Mouse (Mus musculus) CH12.LX (cell line): ENCODE data around the gene Gzmd.
"Not testable (repeated sequence)": the region's sequence is repeated elsewhere in the genome, so short reads cannot be mapped to it uniquely, and the experiment has no call there.

ENCODE experiments used
- BHLHE40 ChIP-seq: IDR thresholded peaks from 2 replicates; pipeline ENCODE4 v1.6.1; 2011; ENCODE audit warnings: mild to moderate bottlenecking, low read depth, low read length, improper control_type of control experiment
- CHD2 ChIP-seq: IDR thresholded peaks from 2 replicates; pipeline ENCODE4 v1.6.1; 2011; ENCODE audit warnings: low read length, improper control_type of control experiment
- CTCF ChIP-seq, 2 experiments: IDR thresholded peaks in 1 of 2; conservative IDR thresholded peaks in 1 of 2; 2 replicates each; pipeline ENCODE4 v1.5.1; 2011 to 2012; ENCODE audit warnings: low read depth in 2 of 2, low read length in 2 of 2, improper control_type of control experiment in 1 of 2, inconsistent platforms in 1 of 2, mild to moderate bottlenecking in 1 of 2, moderate library complexity in 1 of 2
- MAFK ChIP-seq: IDR thresholded peaks from 2 replicates; pipeline ENCODE4 v1.6.1; 2011; ENCODE audit warnings: low read length, improper control_type of control experiment; ENCODE audit not compliant: insufficient replicate concordance
- MAZ ChIP-seq: IDR thresholded peaks from 2 replicates; pipeline ENCODE4 v1.6.1; 2012; ENCODE audit warnings: low read depth, mild to moderate bottlenecking, inconsistent platforms, low read length, improper control_type of control experiment, moderate library complexity
- MXI1 ChIP-seq: IDR thresholded peaks from 2 replicates; pipeline ENCODE4 v1.6.1; 2011; ENCODE audit warnings: mild to moderate bottlenecking, low read depth, low read length, improper control_type of control experiment
- NELFE ChIP-seq: IDR thresholded peaks from 2 replicates; pipeline ENCODE4 v1.6.1; 2011; ENCODE audit warnings: low read depth, low read length, improper control_type of control experiment
- NRF1 ChIP-seq: IDR thresholded peaks from 2 replicates; pipeline ENCODE4 v1.6.1; 2014; ENCODE audit warnings: low read depth, mild to moderate bottlenecking, inconsistent platforms, low read length, improper control_type of control experiment, moderate library complexity
- POLR2A ChIP-seq: IDR thresholded peaks from 2 replicates; pipeline ENCODE4 v1.6.1; 2011; ENCODE audit warnings: low read depth, mild to moderate bottlenecking, improper control_type of control experiment, low read length
- TBP ChIP-seq: conservative IDR thresholded peaks from 2 replicates; pipeline ENCODE4 v1.6.1; 2011; ENCODE audit warnings: low read depth, low read length, improper control_type of control experiment
- TCF12 ChIP-seq: IDR thresholded peaks from 2 replicates; pipeline ENCODE4 v1.6.1; 2014; ENCODE audit warnings: low read depth, mild to moderate bottlenecking, inconsistent platforms, low read length, improper control_type of control experiment
- UBTF ChIP-seq: IDR thresholded peaks from 2 replicates; pipeline ENCODE4 v1.6.1; 2012; ENCODE audit warnings: low read depth, mild to moderate bottlenecking, inconsistent platforms, low read length, improper control_type of control experiment, moderate library complexity
- ZC3H11A ChIP-seq: IDR thresholded peaks from 2 replicates; pipeline ENCODE4 v1.6.1; 2012; ENCODE audit warnings: low read depth, mild to moderate bottlenecking, inconsistent platforms, low read length, improper control_type of control experiment
- ZNF384 ChIP-seq: IDR thresholded peaks from 2 replicates; pipeline ENCODE4 v1.6.1; 2012; ENCODE audit warnings: low read depth, low read length, improper control_type of control experiment, inconsistent platforms

DNA sequence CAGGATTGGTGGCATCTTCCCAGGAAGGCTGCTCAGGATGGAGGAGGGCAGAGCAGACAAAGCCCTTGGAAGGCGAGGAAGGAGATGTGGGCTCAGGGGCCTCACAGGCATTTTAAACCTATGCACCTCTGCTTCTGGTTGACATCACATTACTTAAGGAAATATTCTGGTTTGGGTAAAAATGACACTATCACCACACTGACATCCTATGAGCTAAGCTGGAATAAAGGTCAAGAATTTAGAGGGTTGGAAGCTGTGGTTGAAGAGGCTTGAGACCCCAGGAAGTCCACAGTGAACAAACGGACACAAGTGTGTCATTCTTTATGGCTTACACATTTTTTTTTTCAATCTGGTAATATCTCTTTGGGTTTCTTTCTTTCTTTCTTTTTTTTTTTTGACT, at the start of gene Gzmd:
- TF ChIP-seq MXI1; NRF1; ZC3H11A; CTCF (conservative IDR thresholded peaks at IDR 0.05 in 1 of 2, IDR thresholded peaks at IDR 0.05 in 1 of 2; ENCODE audit: low read depth in 2 of 2, low read length in 2 of 2); UBTF; POLR2A; TCF12; CHD2; ZNF384; TBP; MAFK; MAZ; NELFE; BHLHE40: not testable (repeated sequence)
